Mouse (Mus musculus) neural tube, embryonic 10.5 days (tissue): Measurements from ENCODE around the gene Surf6.

ENCODE experiments used
- DNase-seq: peaks from one replicate; pipeline ENCODE4 v3.0.0-alpha.2; 2017; ENCODE audit warnings: low spot score; ENCODE audit errors: extremely low spot score

Surf6 gene

DNA sequence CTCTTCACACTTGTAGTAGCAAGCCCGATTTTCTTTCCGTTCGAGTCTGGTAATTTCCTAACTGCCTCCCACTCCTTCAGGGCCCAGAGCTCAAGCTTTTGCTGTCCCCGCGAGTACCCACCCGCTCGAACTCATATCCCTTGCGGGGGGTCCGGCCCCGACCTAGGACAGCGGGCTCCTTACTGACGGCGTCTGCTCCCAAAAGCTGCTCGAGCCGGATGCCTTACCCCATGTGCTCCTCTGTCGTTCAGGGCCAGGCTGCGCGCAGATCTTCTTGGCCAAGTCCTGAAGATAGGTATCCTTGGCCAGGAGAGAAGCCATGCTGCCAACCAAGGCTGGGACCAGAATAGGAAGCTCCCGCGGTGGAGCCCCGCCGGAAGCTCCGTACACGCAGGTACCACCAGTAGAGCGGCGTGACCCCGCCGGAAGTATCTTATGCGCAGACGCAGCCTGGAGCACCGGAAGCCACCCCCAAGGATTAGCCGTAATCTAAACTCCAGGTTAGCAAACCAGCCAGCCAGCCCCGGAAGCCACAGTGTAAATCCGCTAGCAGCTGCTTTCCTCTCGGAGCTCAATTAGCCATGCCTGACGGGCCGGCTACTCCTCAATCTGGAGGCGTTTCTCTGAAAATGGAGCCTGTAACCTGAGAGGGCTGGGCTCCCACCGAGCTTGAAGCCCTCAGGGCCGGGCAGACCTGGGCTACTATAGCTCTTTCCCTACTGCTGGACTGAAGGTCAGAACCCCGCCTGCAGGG lies at the start of gene Surf6:
Gene Surf6 (minus strand): TSS at position 413 of the 754 bp plus-strand sequence.
- peak; percentile 98 for DNase-seq

DNA sequence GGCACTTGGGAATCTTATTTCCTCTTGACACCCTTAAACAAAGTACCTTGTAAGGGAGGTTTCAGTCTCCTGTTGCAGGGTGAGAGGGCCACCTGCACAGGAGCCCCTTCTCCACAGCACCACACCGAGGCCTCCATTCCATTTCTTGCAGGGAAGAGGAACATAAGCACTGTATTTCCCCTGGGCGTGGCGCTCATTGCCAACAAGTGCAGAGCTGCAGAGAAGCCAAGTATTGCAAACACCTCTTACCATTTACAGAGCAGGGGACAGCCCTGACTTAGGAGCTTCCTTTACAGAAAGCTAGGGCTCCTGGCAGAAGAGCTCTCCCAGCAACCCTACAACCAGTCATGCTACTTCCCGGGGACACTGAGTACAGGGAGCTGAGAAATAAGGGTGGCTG lies 49.5 kb upstream of the Surf6 start:
- no peak for DNase-seq

DNA sequence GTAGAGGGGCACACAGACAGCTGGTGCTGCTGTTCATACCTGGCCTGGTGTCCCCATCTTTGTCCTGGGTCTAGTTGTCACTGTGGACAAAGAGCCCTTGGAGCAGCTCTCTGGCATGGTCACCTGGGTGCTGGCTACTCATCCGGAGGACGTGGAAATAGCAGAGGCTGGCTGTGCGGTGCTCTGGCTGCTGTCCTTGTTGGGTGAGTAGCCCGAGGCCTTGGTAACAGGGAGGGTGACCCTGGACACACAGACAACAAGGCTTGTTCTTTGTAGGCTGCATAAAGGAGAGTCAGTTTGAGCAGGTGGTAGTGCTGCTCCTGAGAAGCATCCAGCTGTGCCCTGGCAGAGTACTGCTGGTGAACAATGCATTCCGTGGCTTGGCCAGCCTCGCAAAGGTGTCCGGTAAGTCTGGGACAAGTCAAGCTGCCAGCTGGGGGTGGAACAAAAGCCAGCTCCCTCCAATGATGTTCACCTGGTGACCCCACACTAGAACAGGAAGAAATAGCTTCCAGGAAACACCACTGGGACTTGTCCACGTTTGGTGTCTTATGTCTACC lies 48.7 kb upstream of the Surf6 start:
- no peak for DNase-seq

DNA sequence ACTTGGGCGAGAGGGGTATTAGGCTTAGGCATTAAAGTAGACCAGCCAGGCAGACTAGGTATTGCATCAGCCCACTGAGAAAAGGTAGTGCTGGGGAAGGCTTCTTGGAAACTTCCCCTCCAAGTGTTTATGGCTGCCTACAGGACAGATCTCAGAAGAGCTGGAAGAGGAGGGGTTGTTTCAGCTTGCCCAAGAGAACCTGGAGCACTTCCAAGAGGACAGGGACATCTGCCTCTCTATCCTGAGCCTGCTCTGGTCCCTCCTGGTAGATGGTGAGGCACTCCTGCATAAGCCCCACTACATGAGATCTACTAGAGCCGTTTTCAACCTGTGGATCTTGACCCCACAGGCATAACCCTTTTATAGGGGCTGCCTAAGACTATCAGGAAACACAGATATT lies 47.7 kb upstream of the Surf6 start:
- DNase-seq, result no peak

DNA sequence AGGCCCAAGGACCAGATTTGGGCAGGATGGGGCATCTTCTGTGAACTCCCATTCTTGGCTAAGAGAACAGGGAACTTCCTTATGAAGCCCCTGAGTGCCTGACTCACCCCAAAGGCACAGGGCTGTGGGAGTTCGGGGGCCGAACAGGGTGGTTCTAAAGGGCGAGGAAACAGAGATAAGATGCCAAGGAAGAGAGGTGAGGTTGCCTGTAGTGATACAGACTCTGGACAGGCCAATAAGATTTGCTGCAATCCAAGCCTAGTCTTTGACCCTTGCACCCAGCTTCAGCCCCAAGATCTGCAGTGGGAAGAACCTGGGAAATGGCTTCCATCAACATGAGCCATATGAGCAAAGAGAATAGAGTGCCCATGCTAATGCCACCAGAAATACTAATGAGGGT lies 40.6 kb upstream of the Surf6 start:
- no peak for DNase-seq

DNA sequence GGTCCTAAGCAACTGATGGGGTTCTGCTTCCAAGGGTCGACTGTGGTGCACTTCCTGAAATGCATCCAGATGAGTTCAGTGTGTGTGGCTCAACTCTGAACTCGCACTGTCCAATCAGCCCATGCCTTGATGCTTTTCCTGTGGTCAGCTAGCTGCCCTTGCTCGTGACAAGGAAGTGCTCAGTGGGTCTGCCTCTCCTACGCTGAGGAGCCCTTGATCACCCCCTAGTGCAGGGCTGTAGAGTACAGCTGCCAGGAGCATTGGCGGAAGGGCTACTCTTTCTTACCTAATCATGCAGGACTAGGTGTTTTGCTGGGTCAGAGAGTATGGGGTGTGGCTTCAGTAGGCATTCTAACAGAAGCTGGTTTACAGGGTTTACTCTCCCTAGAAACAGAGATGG lies 38.9 kb upstream of the Surf6 start:
- no peak for DNase-seq

DNA sequence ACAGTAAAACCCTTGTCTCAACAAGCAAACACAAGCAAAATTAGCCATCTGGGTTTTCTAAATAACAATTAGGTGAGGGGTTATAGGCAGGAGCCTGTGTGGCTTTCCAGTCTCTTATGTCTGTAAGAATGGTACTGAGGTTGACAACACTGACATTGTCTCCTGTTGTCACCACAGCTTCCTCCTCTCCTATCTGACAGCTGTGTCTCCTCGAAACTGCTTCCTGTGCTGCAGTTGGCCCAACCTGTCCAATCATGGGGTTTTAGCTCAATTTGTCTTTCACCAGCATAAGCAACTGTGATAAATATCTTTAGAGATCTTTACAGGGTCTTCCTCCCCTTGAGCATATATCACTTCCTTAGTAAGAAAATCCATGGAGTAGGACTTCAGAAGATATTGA lies 33.7 kb upstream of the Surf6 start:
- no peak for DNase-seq

DNA sequence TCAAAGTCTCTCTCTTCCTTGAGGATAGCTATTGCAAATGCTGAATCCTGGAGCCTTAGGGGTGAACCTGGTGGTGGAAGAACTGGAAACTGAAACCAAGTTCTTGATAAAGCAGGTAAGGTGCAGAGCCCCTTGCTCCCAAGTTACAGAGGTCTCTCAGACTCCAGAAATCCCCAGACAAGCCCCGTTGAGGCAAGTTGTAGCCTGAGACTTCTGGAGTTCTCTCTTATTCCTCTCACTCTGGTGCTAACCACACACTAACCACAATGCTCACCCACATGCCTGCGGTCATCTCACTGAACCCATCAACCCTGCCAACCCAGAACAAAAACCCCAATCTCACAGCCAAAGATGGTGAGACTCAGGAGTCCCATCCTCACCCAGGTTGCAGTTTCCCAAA lies 32.6 kb upstream of the Surf6 start:
- DNase-seq, result no peak

DNA sequence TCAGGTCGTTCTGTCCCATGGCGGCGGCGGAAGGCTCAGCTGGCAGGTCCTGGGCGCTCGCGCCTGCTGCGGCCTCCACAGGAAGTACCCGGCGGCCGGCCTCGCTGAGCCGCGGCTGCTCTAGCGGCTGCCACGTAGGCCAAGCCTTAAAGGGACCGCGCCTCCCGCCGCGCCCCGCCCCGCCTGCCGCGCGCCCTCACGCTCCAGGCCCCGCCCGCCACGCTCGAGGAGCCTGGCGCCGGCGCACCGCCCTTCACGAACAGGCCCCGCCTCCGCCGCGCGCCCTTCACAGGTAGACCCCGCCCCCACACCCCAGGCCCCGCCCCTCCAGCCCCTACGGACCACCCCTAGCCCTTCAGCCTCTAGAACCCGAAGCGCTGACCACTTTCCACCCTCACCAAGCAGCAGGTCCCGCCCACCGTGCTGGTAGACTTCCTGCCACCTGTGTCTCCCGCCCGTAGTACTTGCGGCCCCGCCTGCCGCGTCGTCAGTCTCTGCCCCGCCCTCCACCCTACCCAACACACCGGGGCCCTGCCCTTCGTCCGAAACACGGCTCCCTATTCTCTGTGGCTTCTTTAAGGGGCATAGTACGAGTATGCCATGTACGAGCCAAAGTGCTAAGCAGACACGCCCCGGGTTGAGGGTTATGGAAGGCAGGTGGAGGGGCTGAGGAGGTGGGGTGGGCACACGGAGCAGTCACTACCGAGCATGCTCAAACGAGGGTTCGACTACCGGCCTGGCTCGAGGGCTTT lies 30.8 kb upstream of the Surf6 start, which contains the start of the genes Surf4 and Stkld1:
Gene Surf4 (minus strand): TSS at position 625 of the 752 bp plus-strand sequence.
Gene Stkld1 (plus strand): TSS at position 744 of the 752 bp plus-strand sequence.
- DNase-seq, result peak; percentile 93

DNA sequence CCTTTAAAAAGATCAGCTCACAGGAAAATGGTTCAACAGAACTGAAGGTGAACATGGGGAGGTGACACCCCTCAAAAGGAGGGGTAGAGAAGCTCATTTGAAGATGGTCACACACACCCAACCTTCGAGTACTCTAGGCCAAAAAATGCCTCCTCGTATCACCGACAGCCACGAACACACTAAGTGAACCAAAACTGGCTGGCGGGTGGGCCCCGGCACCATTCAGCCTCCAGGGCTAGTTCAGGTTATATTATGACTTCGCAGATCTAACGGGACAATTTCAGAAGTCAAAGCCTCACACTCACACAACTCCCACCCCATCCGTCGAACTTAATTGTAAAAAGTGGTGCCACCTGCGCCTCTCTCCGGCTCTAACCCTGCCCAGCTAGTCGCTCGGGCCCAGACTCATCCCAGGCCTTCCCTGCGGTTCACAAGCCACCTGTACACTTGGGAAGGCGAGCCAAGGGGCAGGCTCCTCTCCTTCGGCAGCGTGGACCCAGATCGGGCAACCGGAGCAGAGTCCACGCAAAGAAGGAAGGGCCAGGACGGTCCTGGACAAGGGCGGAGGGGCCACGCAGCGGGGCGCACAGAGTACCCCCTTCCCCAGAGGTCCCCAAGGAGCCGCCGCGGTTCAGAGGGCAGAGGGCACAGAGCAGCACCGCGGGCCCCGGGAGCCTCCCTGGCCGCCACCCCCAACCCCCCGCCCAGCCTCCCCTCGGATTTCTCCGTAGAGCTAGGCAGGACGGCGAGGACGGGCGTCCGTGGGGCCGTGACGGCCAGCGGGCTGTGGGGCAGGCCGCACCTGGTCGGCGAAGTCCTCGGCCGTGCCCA lies 30.0 kb upstream of the Surf6 start:
- DNase-seq, result no peak

DNA sequence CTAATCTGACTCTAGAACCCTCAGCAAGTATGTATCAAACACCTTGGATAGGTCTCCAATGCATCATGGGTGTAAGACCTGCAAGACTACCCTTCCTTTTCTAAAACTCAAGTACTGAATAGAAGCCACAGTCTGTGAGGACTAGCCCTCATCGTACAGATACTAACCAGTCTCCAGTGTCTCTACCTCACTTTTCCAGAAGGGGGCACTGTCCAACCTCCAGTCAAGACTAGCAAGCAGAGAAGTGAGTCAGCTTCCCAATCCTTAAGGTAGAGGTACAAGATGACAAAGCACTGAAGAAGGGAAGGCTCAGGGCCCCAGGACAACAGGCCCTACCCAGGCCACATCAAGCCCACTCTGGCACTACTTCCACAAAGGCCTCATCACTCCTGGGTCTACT lies 27.7 kb upstream of the Surf6 start:
- DNase-seq, result peak; percentile 54

DNA sequence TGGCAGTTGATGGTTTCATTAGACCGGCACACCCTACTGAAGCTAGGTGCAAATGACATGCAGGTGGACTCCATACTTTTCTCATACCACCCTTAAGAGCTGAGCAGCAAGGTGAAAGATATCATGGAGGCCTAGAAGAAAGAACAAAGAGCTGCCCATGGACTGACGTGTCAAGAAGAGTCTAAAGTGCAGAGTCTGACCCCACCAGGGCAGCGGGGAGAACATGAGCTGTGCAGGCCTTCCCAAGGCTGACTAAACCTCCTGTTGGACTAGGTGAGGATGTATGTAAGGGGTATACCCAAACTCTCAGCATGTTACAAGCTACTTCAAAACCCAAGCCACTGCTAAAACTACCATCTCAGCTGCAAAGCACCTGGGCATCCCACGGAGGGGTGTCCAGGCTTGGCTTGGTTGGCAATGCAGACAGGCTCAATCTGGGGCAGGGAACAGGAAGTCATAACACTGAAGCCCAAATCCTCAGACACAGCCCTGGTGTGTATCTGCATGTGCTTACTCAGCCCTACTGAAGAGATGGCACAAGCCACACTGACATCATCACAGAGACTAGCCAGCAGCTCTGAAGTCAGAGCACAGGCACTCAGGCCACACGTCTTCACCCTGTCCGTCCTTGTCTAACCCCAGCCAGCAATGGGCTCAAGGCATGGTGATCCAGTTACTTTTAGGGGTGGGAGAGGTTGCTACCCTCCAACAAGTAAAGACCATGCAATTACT lies 25.2 kb upstream of the Surf6 start:
- DNase-seq, result no peak

DNA sequence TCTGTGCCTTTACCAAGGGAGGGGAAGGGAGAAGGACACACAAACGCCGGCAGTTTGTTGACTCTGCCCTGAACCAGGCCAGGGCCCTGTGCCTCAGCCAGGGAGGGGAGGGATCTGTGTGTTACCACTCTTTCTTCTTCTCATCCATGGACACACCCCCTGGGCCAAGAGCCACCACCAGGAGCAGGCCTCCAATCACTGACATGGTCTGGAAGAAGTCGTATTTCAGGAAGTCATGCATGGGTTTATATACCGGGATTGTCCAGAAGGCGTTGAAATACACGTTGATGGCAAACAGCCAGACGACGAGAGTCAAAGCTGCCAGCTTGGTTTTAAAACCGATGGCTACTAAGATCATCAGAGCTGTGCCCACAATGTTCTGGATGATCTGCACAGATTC lies 19.1 kb upstream of the Surf6 start:
- no peak for DNase-seq

DNA sequence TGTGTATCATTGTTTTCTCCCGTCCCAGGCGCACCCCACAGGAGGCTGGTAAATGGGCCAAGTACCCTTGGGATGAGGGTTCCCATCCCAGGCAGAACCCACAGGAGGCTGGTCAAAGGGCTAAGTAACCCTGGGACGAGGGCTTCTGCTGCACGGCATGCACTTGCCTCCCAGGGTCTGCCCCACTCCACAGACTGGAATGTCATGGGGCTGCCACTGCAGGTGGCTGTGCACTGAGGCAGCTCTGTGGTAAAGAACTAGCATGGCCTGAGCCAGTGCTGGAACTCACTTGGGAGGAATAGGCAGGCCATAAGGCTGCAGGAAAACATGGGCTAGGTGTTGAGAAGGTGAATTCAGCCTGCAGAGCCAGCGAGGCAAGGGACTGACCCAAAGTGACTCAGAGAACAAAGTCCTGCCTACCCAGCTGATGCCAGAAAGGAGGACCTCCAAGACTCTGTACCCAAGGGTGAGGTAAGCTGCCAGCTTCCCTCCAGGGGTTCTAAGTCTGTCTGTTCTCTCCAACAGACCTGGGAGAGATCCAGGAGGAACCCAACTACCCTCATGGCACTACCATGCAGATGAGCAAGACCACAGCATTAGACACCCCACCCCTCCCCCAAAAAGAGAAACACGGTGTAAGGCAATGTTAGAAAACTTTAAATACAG lies 17.6 kb upstream of the Surf6 start:
- DNase-seq, result no peak

DNA sequence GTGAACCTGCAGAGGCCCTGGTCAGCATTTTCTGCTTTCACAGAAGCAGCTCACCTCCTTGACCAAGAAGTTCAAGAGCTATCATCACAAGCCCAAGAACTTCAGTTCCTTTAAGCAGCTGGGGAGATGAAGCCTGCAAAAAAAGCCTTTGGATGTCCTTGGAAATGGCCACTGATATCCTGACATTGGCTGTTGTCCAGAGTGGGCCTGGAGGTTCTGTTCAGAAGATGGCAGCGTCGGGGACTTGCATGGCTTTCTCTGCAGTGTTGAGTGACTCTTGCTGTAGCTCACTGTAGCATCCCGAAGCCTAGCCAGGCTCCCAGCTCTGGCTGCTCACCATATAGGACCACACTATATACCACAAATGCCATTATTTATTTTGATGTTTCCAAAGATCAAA lies 17.0 kb upstream of the Surf6 start:
- no peak for DNase-seq

DNA sequence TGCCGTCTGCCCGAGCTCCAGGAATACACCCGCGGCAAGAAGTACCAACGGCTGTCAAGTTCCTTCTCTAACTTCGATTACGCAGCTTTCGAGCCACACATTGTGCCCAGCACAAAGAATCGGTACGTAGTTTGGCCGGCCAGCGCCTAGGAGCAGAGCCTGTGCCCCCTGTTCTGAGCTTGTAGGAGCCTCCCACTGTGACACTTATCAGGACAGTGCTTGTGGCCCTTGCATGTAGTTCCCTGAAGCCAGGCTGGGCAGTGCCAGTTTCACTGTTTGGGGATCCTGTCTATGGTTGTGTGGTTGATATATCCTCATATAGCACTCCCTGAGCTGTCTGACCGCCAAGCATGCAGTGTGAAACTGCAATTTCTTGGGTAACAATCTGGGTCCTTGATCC lies 14.1 kb upstream of the Surf6 start:
- no peak for DNase-seq

DNA sequence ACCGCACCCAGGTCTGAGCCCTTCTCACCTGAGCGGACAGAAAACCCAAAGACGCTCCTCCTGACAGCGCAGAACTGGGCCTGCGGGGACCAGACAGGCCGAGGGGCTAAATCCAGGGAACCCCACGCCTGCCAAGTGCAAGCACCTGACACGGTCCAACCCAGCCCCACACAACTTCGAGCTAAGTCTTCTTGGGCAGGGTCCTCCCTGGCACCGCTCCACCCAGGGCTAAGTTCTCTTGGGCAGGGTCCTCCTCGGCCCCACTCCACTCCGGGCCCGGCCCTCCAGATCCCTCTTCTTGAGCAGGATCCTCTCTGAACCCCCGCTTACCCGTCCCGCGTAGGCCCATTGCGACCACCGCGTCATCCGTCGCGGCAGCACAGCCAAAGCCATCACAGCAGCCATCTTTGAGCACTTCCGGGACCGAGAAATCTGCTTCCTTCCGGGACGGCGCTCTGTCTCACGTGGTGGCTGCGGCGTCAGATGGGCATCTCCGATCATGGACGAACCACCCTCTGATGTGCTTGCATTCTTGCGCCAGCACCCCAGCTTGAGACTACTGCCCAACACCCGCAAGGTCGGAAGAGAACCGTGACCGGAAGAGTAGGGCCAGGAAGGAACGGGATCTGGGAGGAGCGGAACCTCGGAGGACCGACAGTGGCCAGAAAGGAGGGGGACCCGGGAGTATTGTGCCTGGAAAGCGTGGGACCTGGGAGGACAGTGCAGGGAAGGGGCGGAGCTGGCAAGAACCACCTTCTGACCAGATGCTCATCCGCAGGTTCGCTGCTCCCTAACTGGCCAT lies 13.4 kb upstream of the Surf6 start, which contains the start of the genes Surf2 and Surf1:
Gene Surf2 (plus strand): TSS at position 441 of the 802 bp plus-strand sequence.
Gene Surf1 (minus strand): TSS at position 604 of the 802 bp plus-strand sequence.
- peak; percentile 83 for DNase-seq

DNA sequence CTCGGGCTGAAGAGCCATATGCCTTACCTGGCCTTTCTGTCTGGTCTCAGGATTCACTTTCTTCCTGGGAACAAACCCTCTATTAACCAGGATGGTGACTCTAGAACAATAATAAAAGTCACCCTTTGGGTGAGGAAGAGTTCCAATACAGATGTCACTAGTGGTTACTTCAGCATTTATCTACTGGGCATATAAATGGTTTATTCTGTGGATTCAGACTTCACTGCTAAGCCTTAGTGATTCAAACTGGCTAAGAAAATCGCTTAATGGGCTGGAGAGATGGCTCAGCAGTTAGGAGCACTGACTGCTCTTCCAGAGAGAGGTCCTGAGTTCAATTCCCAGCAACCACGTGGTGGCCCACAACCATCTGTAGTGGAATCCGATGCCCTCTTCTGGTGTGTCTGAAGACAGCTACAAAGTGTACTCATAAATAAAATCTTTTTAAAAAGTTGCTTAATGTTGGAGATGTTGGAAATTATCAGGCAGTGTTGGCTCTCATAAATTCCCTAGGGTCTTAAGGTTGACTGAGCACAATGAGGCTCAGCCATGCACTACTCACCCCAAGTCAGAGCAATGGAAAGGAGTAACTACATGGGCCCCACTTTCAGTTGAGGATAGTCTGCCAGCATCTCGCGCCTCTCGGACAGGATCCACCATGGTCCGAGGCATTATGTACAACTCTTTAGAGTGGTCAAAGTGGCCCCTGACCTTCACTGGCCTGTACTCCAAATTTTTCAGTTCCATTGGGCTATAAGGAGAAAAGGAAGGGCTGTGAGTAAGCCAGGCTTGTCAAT lies 11.7 kb upstream of the Surf6 start:
- no peak for DNase-seq
